Mouse (Mus musculus) liver, embryonic 11.5 days (tissue): ENCODE results near the gene Ddx42. TPM values are rescaled to one million over a fixed set of nuclear protein-coding genes. Genes with fewer than 3 reads are reported as not detected.

Experiments used
- ATAC-seq: fragments of 200-750 bp; cut with Nextera tagmentation; replicated peaks from 2 replicates; pipeline ENCODE4 v1.8.0; 2017; ENCODE audit warnings: moderate number of reproducible peaks, mild to moderate bottlenecking, moderate TSS enrichment, moderate library complexity; ENCODE audit not compliant: low FRiP score
- DNase-seq: peaks from one replicate; pipeline ENCODE4 v3.0.0-alpha.2; 2017; ENCODE audit warnings: low spot score
- H3K27ac ChIP-seq: fragments of 300-500 bp; sonication (generic); 2 replicates; pipeline ENCODE4 v1.5.1; 2014; ENCODE audit warnings: mild to moderate bottlenecking, low read depth, low read length, control low read depth
- H3K27me3 ChIP-seq: fragments of 300-500 bp; sonication (generic); replicated peaks from 2 replicates; pipeline ENCODE4 v1.6.1; 2014; ENCODE audit warnings: low read length, mixed read lengths; ENCODE audit not compliant: control insufficient read depth, insufficient read depth
- H3K36me3 ChIP-seq: fragments of 300-500 bp; sonication (generic); 2 replicates; pipeline ENCODE4 v1.6.1; 2014; ENCODE audit warnings: mild to moderate bottlenecking, low read length, moderate library complexity, mixed read lengths; ENCODE audit not compliant: control insufficient read depth, insufficient read depth
- H3K4me1 ChIP-seq: fragments of 300-500 bp; sonication (generic); replicated peaks from 2 replicates; pipeline ENCODE4 v1.6.1; 2014; ENCODE audit warnings: low read length, mixed read lengths; ENCODE audit not compliant: control insufficient read depth, insufficient read depth
- H3K4me2 ChIP-seq: fragments of 300-500 bp; sonication (generic); 2 replicates; pipeline ENCODE4 v1.6.1; 2014; ENCODE audit warnings: mild to moderate bottlenecking, control low read depth, moderate library complexity
- H3K4me3 ChIP-seq: fragments of 300-500 bp; sonication (generic); 2 replicates; pipeline ENCODE4 v1.5.1; 2014; ENCODE audit warnings: low read depth, low read length, control low read depth
- H3K9ac ChIP-seq: fragments of 300-500 bp; sonication (generic); 2 replicates; pipeline ENCODE4 v1.6.1; 2014; ENCODE audit warnings: low read depth, low read length, control low read depth
- H3K9me3 ChIP-seq: fragments of 300-500 bp; sonication (generic); 2 replicates; pipeline ENCODE4 v1.6.1; 2016; ENCODE audit warnings: low read length, inconsistent platforms, mixed read lengths; ENCODE audit not compliant: control insufficient read depth
- WGBS: fragments of 180-500 bp; shearing (Covaris S2); extraction: QIAGEN DNeasy Blood & Tissue Kit; methylation state at CpG from one replicate; pipeline ENCODE4 v1.1.7; 2014; 5-methylcytosine and 5-hydroxymethylcytosine counted together
- polyA plus RNA-seq: library from polyadenylated mRNA; unstranded; fragments of >200 nt; fragmentation: Nextera tagmentation; extraction: Ambion mirVana; gene quantifications from 2 replicates; pipeline ENCODE4 v1.2.1, GENCODE M21; 2014

The Ddx42 gene
- polyA plus RNA-seq, 1 experiment from 2014 or later, result 63.3 TPM

DNA sequence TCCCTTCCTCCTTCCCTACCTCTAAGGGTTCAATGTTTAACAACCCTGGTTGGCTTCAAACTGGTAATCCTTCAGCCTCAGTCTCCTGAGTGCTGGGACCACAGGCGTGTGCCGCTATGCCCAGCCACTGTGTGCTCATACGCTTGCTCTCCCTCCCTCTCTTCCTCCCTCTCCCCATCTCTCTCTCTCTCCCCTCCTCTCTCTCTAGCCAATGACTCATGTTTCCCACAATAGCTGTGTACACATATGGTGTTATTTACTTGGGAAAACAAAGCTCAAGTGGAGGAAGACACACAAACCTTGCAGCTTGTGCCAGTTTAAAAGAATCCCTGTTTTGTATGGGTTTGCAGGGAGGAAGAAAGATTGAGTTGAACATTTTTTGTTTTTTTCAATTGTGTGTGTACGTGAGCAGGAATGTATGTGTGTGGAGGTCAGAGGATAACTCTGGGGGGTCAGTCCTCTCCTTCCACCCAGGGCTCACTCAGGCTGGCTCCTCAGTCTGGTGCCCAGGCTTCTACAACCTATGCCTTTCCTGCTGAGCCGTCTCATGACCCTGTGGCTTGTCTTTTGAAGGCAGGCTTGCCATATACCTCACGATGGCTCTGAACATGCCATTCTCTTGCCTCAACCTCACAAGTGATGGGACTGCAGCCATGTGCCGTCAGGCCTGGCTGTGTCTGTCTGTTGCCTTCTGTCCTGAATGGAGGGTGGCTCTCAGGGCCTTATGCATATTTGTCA lies 36.8 kb upstream of the Ddx42 start:
- H3K9me3 ChIP-seq, result no peaks in the 10 kb centered on the region
- ATAC-seq (no peak), DNase-seq (no peak)
- no peak overlapping the region for H3K27ac ChIP-seq
- no peak overlapping the region for H3K4me2 ChIP-seq
- no peak overlapping the region for H3K9ac ChIP-seq
- peaks cover 20% of the 10 kb centered on the region for H3K4me1 ChIP-seq
- H3K36me3 ChIP-seq, result no peaks in the 10 kb centered on the region
- 71% methylated on average over 7 of the region's 7 CpGs for WGBS
- no peak overlapping the region for H3K4me3 ChIP-seq
- H3K27me3 ChIP-seq, result no peaks in the 10 kb centered on the region

DNA sequence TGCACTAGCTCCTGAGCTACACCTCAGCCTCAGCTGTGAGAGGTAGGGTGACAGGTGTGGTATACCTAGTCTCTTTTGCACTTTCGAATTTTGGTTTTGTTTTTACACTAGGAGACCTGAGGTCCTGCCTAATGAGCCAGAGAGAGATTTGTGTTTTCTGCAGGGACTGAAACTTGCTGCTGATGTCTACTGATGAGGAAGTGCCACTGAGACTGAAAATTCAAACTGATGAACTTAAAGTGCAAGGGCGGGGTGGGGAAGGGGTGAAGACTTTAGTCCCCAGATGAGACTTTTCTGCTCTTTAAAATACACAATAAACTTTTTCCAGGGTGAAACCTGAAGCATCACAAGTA lies 36.3 kb upstream of the Ddx42 start:
- ATAC-seq, result no peak
- 92% methylated on average over 2 of the region's 2 CpGs for WGBS

DNA sequence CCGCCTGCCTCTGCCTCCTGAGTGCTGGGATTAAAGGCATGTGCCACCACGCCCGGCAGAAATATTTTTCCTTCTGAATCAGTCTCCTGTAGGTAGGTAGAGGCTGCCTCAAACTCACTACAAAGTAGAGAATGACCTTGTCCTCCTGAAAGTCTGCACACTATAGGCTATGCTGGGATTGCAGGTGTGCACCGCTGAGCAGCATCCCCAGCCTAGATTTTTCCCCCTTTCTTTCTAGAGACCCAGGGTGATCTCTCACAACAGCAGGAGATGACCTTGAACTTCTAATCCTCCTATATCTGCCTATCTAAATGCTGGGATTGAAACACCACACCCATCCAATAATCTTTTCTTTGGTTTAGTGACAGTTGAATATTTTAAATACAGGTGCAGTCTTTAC lies 29.4 kb upstream of the Ddx42 start:
- no peaks in the 10 kb centered on the region for H3K36me3 ChIP-seq
- 90% methylated on average over 4 of the region's 4 CpGs for WGBS
- H3K27me3 ChIP-seq, result no peaks in the 10 kb centered on the region
- H3K4me1 ChIP-seq, result peaks cover 7% of the 10 kb centered on the region
- H3K9ac ChIP-seq, result no peak overlapping the region
- no peaks in the 10 kb centered on the region for H3K9me3 ChIP-seq
- H3K4me3 ChIP-seq, result no peak overlapping the region
- ATAC-seq, result no peak
- no peak for DNase-seq
- no peak overlapping the region for H3K27ac ChIP-seq
- H3K4me2 ChIP-seq, result no peak overlapping the region

More for the DNA sequence above, 36.3 kb upstream of the Ddx42 start:
- no peak overlapping the region for H3K4me2 ChIP-seq
- H3K9me3 ChIP-seq, result no peaks in the 10 kb centered on the region
- no peak for DNase-seq
- no peak overlapping the region for H3K9ac ChIP-seq
- peaks cover 20% of the 10 kb centered on the region for H3K4me1 ChIP-seq
- no peaks in the 10 kb centered on the region for H3K27me3 ChIP-seq
- H3K4me3 ChIP-seq, result no peak overlapping the region
- no peaks in the 10 kb centered on the region for H3K36me3 ChIP-seq
- H3K27ac ChIP-seq, result no peak overlapping the region

DNA sequence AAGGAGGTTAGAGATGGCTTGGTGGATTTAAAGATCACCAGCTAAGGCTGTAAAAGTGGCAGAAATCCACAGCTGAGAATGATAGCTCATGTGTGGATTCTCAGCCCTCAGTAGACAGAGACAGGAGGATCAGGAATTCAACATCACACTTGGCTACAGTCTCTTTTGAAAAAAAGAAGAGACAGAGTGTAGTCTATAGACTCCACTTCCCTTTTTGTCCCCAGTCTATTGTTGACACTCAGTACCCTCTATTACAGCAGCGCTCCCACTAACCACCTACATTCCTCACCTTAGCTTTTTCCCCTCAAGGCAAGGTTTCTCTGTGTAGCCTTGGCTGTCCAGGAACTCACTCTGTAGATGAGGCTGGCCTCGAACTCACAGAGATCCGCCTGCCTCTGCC lies 25.0 kb upstream of the Ddx42 start:
- no peak overlapping the region for H3K9ac ChIP-seq

DNA sequence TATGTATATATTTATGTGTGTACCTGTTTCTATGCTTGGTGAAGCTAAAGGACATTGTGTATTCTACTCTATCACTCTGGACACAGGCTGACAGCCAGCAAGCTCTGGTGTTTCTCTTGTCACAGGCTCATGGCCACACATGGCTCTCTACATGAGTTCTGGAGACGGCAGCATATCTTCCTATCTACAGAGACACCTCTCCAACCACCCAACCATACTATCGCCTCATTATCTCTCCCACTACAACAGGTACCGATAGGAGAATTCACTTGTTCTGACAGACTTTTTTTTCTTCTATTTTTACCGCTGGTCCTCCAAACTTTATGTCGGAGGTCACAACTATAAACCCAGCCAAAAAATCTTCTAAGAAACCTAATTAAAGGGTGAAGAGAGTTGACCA lies 24.5 kb upstream of the Ddx42 start:
- no peak for ATAC-seq
- 55% methylated on average over 5 of the region's 5 CpGs for WGBS
- H3K4me2 ChIP-seq, result peak overlapping the region; percentile 86
- H3K4me1 ChIP-seq, result peaks cover 11% of the 10 kb centered on the region
- peak overlapping the region; percentile 74 for H3K4me3 ChIP-seq
- peaks cover 3% of the 10 kb centered on the region; the same call in 1 of the 2 replicates for H3K36me3 ChIP-seq
- H3K27ac ChIP-seq, result peak overlapping the region; percentile 85; the same call in 1 of the 2 replicates
- H3K9ac ChIP-seq, result 0 out of 2 replicates have a peak overlapping the region, but pooled peaks have one; percentile 68
- no peaks in the 10 kb centered on the region for H3K27me3 ChIP-seq
- DNase-seq, result no peak
- no peaks in the 10 kb centered on the region for H3K9me3 ChIP-seq

More for the DNA sequence above, 25.0 kb upstream of the Ddx42 start:
- no peak overlapping the region for H3K27ac ChIP-seq
- ATAC-seq (no peak), DNase-seq (no peak)
- H3K36me3 ChIP-seq, result peaks cover 3% of the 10 kb centered on the region; the same call in 1 of the 2 replicates
- H3K27me3 ChIP-seq, result no peaks in the 10 kb centered on the region
- H3K4me1 ChIP-seq, result peaks cover 11% of the 10 kb centered on the region
- WGBS, result 82% methylated on average over 3 of the region's 3 CpGs
- H3K4me3 ChIP-seq, result no peak overlapping the region
- H3K9me3 ChIP-seq, result no peaks in the 10 kb centered on the region
- peak overlapping the region; percentile 86 for H3K4me2 ChIP-seq

DNA sequence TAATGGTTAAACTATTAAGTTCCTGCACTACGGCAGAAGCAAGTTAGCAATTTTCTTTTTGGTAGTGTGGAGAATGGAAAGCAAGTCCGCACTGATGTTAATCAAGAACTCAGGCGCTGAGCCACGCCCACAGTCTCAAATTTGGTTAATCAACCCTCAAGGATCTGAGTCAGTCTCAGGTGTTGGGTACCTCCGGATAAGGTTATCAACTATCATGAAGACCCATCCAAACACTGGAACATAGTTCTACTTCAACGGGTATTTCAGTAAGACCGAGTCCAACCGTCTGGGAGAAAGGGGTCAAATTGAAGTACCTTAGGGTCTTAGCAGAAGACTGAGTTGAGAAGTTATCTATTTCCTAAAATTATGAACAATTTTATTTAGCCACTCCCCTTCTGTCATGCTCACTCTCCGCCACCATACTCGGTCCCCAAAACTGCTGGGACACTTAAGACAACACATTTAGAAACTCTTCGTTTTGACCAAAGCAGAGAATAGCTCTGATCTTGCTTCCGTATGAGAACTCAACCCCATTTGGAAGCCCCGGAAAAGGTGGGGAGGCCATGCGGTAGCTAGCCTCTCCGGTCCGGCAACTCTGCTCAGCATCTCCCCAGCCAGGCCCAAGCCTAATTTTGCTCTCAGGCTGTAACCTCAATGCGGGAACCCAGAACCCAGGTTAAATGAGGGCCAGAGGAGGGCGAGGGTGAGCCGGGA lies 23.9 kb upstream of the Ddx42 start:
- Histone ChIP-seq H3K4me3 (peak overlapping the region; percentile 74), H3K4me1 (peaks cover 11% of the 10 kb centered on the region), H3K27me3 (no peaks in the 10 kb centered on the region), H3K4me2 (peak overlapping the region; percentile 86), H3K9me3 (no peaks in the 10 kb centered on the region), H3K36me3 (peaks cover 6% of the 10 kb centered on the region; the same call in 1 of the 2 replicates), H3K27ac (peak overlapping the region; percentile 85; the same call in 1 of the 2 replicates), H3K9ac (peak overlapping the region; percentile 68)
- no peak for DNase-seq
- peak; percentile 52 for ATAC-seq
- 6% methylated on average over 19 of the region's 19 CpGs for WGBS

DNA sequence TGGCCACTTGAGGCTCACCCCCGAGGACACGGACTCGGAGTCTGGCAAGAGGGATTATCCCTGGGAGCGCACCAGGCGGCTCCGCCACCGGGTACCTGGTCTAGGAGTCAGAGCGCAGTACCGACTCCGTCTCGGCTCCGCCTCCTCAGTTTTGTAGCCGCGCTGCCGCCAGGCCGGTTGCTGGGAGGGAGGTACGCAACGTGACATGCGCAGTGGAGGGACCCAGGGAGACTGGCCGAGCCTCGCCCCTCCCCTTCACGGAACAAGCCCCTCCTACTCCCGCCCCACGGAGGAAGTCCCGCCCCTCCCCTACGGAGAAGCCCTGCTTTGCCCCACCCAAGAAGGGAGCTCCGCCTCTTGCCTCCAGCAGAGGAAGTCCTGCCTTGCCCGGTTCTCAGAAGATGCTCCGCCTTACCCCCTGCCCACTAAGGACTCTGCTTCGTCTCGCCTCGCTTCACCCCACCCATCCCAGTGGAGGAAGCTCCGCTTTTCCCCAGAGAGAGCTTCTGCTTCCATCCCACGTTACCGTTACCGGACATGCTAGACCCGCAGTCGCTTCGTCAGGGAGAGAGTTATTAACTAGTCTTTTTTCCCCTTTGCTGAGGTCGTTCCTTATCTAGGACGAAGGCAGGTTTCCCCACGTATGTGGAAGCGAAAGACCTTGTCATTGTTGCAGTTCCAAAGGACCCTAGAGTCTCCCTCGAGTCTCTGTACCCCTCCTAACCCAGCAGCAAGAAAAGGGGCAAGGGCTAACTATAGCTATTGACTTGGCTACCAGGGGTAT lies 23.2 kb upstream of the Ddx42 start:
- no peaks in the 10 kb centered on the region for H3K27me3 ChIP-seq
- H3K27ac ChIP-seq, result peak overlapping the region; percentile 85
- peak overlapping the region; percentile 74 for H3K4me3 ChIP-seq
- H3K4me2 ChIP-seq, result peak overlapping the region; percentile 86
- H3K9ac ChIP-seq, result peak overlapping the region; percentile 74
- H3K36me3 ChIP-seq, result peaks cover 13% of the 10 kb centered on the region; the same call in 1 of the 2 replicates
- under 1% methylated on average over 43 of the region's 44 CpGs for WGBS
- no peaks in the 10 kb centered on the region for H3K9me3 ChIP-seq
- peak; percentile 96 for DNase-seq
- H3K4me1 ChIP-seq, result peaks cover 15% of the 10 kb centered on the region
- ATAC-seq, result peak; percentile 96

DNA sequence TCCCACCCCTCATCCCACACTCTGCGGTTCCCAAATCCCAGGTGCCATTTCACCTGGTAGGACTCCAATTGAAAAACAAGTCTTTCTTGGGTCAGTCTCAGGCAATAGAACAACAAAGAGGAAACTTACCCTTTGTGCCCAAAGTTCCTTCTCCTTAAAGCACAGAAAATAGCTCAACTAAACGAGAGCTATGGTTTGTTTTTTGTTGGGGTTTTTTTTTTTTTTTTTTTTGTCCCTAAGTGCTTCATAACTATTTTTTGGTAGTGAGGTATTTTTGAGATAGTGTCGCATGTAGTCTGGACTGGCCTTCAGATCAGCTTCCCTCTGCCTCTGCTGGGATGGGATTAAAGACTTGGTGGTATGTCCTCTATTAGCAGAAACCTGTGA lies 22.6 kb upstream of the Ddx42 start:
- Histone ChIP-seq H3K4me2 (peak overlapping the region; percentile 86), H3K4me1 (peaks cover 16% of the 10 kb centered on the region), H3K27ac (peak overlapping the region; percentile 81), H3K27me3 (no peaks in the 10 kb centered on the region), H3K9ac (peak overlapping the region; percentile 74), H3K4me3 (peak overlapping the region; percentile 74), H3K9me3 (no peaks in the 10 kb centered on the region), H3K36me3 (peaks cover 14% of the 10 kb centered on the region; the same call in 1 of the 2 replicates)
- DNase-seq (no peak), ATAC-seq (no peak)
- 37% methylated on average over 3 of the region's 3 CpGs for WGBS
